Mouse (Mus musculus) CH12.LX (cell line): ENCODE data around the gene Acot2. TPM values are rescaled to one million over a fixed set of nuclear protein-coding genes. Genes with fewer than 3 reads are reported as not detected.

Source experiments
- polyA plus RNA-seq: library from polyadenylated mRNA; unstranded; fragments of >175 nt; gene quantifications from 2 replicates; pipeline ENCODE4 v1.2.1, GENCODE M21; 2012; ENCODE audit warnings: low read depth; ENCODE audit not compliant: insufficient read length
- total RNA-seq, 2 experiments: library from RNA; depleted of rRNA; stranded (reverse); fragments of 300-350 nt in 1 of 2; fragments of >200 nt in 1 of 2; gene quantifications; 2 replicates each; pipeline ENCODE4 v1.2.3; 2012 to 2014

Gene Acot2
- total and polyA plus RNA-seq, 3 experiments, result 6.6 to 13.2 (median 9.7) TPM

Other genes starting within 250 kb of the Acot2 start
- 0.17 and 0.51 TPM in 2 replicates for gene Papln, start 224.2 kb upstream of the Acot2 start, total RNA-seq (2012; rRNA removed)
- not detected in 2 replicates for gene Papln, start 224.2 kb upstream of the Acot2 start, total RNA-seq (2014; rRNA removed)
- gene Papln, start 224.2 kb upstream of the Acot2 start, polyA plus RNA-seq, result 0.07 and 0.09 TPM in 2 replicates
- gene Numb, start 65.9 kb upstream of the Acot2 start, total RNA-seq (2012; rRNA removed), result 5.7 and 6.2 TPM in 2 replicates
- gene Numb, start 65.9 kb upstream of the Acot2 start, total RNA-seq (2014; rRNA removed), result 5.0 and 5.3 TPM in 2 replicates
- 5.7 and 6.9 TPM in 2 replicates for gene Numb, start 65.9 kb upstream of the Acot2 start, polyA plus RNA-seq
- gene Riox1, start 37.3 kb upstream of the Acot2 start, total RNA-seq (2012; rRNA removed), result 31.9 and 41.5 TPM in 2 replicates
- 27.4 and 29.5 TPM in 2 replicates for gene Riox1, start 37.3 kb upstream of the Acot2 start, total RNA-seq (2014; rRNA removed)
- gene Riox1, start 37.3 kb upstream of the Acot2 start, polyA plus RNA-seq, result 33.5 and 34.3 TPM in 2 replicates
- gene Heatr4, start 3.0 kb upstream of the Acot2 start, total RNA-seq (2012; rRNA removed), result not detected in 2 replicates
- not detected in 2 replicates for gene Heatr4, start 3.0 kb upstream of the Acot2 start, total RNA-seq (2014; rRNA removed)
- gene Heatr4, start 3.0 kb upstream of the Acot2 start, polyA plus RNA-seq, result 0.08 TPM in 1 of 2 replicates, not detected in the other
- 0.42 TPM in 1 of 2 replicates, not detected in the other for gene Acot1, start 21.6 kb downstream of the Acot2 start, total RNA-seq (2012; rRNA removed)
- gene Acot1, start 21.6 kb downstream of the Acot2 start, total RNA-seq (2014; rRNA removed), result not detected in 2 replicates
- gene Acot1, start 21.6 kb downstream of the Acot2 start, polyA plus RNA-seq, result not detected in 2 replicates
- gene Acot4, start 50.5 kb downstream of the Acot2 start, total RNA-seq (2012; rRNA removed), result not detected in 2 replicates
- not detected in 2 replicates for gene Acot4, start 50.5 kb downstream of the Acot2 start, total RNA-seq (2014; rRNA removed)
- gene Acot4, start 50.5 kb downstream of the Acot2 start, polyA plus RNA-seq, result not detected in 2 replicates
- gene Gm49366, start 51.1 kb downstream of the Acot2 start, total RNA-seq (2012; rRNA removed), result not detected in 2 replicates
- gene Gm49366, start 51.1 kb downstream of the Acot2 start, total RNA-seq (2014; rRNA removed), result not detected in 2 replicates
- gene Gm49366, start 51.1 kb downstream of the Acot2 start, polyA plus RNA-seq, result not detected in 2 replicates
- gene Acot3, start 64.3 kb downstream of the Acot2 start, total RNA-seq (2012; rRNA removed), result not detected in 2 replicates
- gene Acot3, start 64.3 kb downstream of the Acot2 start, total RNA-seq (2014; rRNA removed), result not detected in 2 replicates
- gene Acot3, start 64.3 kb downstream of the Acot2 start, polyA plus RNA-seq, result not detected in 2 replicates
- not detected in 2 replicates for gene Acot5, start 81.5 kb downstream of the Acot2 start, total RNA-seq (2012; rRNA removed)
- gene Acot5, start 81.5 kb downstream of the Acot2 start, total RNA-seq (2014; rRNA removed), result not detected in 2 replicates
- gene Acot5, start 81.5 kb downstream of the Acot2 start, polyA plus RNA-seq, result not detected in 2 replicates
- 0.04 TPM in 1 of 2 replicates, not detected in the other for gene Acot6, start 112.8 kb downstream of the Acot2 start, total RNA-seq (2012; rRNA removed)
- 0.08 and 0.11 TPM in 2 replicates for gene Acot6, start 112.8 kb downstream of the Acot2 start, total RNA-seq (2014; rRNA removed)
- gene Acot6, start 112.8 kb downstream of the Acot2 start, polyA plus RNA-seq, result not detected in 2 replicates
- 1.4 and 1.6 TPM in 2 replicates for gene Dnal1, start 126.5 kb downstream of the Acot2 start, total RNA-seq (2012; rRNA removed)
- gene Dnal1, start 126.5 kb downstream of the Acot2 start, total RNA-seq (2014; rRNA removed), result 0.84 and 1.7 TPM in 2 replicates
- 2.1 and 2.9 TPM in 2 replicates for gene Dnal1, start 126.5 kb downstream of the Acot2 start, polyA plus RNA-seq
- 0.13 and 0.21 TPM in 2 replicates for gene Pnma1, start 160.6 kb downstream of the Acot2 start, total RNA-seq (2012; rRNA removed)
- gene Pnma1, start 160.6 kb downstream of the Acot2 start, total RNA-seq (2014; rRNA removed), result not detected in 2 replicates
- gene Pnma1, start 160.6 kb downstream of the Acot2 start, polyA plus RNA-seq, result 0.30 TPM in 2 replicates
- 5.6 TPM in 2 replicates for gene Elmsan1, start 231.0 kb downstream of the Acot2 start, total RNA-seq (2012; rRNA removed)
- gene Elmsan1, start 231.0 kb downstream of the Acot2 start, total RNA-seq (2014; rRNA removed), result 2.0 and 2.2 TPM in 2 replicates
- 12.4 and 14.3 TPM in 2 replicates for gene Elmsan1, start 231.0 kb downstream of the Acot2 start, polyA plus RNA-seq